ENCODE assay signal across 11 mouse cellular contexts in genomic region chrX:73815072-73815471, GRCm38 (mm10). TPM values are rescaled to one million over a fixed set of nuclear protein-coding genes. Genes with fewer than 3 reads are reported as not detected.
DNase-seq lines count a peak whose midpoint lies in the region; ATAC-seq and TF ChIP-seq lines count a peak whose summit lies in the region.
"Had no signal": no experiment of that assay in that cellular context is flagged by ENCODE, and none has a peak within 500 bp of the region (broad histone marks: within the 10 kb centered on the region; RNA-seq: fewer than 3 reads in every experiment).

No protein-coding gene starts in this region.

- DNase-seq in left cerebral cortex, postnatal 4 days = peak; percentile 27
- no peak for DNase-seq in left cerebral cortex, postnatal 36 days (ENCODE audit: low spot score in 2 of 2)
- peak; percentile 55 for DNase-seq in retina, embryonic 14.5 days (ENCODE audit: low spot score)
- DNase-seq in frontal cortex, postnatal 14 days (ENCODE audit: low spot score in 2 of 2) = no peak
- no peak for DNase-seq in kidney, postnatal 10 days
- no peak for DNase-seq in right cerebral cortex, postnatal 25 days

- intact Hi-C loops in left cerebral cortex, postnatal 4 days (cut with DNase I) = no loop called here
- intact Hi-C loops in left cerebral cortex, postnatal 36 days (cut with DNase I) = no loop called here

- no peaks in the 10 kb centered on the region for H3K36me3 ChIP-seq in embryonic facial prominence, embryonic 13.5 days
- no peaks in the 10 kb centered on the region for H3K36me3 ChIP-seq in intestine, postnatal 0 days (ENCODE audit: control insufficient read depth, insufficient read depth)

- ATAC-seq in embryonic facial prominence, embryonic 13.5 days (ENCODE audit: insufficient number of reproducible peaks, insufficient read depth, low FRiP score, low TSS enrichment, low read depth) = no peak
- ATAC-seq in intestine, postnatal 0 days = no peak
- ATAC-seq: Patski had no signal

- no peak overlapping the region for H3K27ac ChIP-seq in embryonic facial prominence, embryonic 13.5 days
- H3K27ac ChIP-seq in intestine, postnatal 0 days (ENCODE audit: low read depth, low read length) = no peak overlapping the region
- H3K27ac ChIP-seq: macrophage had no signal

- H3K27me3 ChIP-seq in embryonic facial prominence, embryonic 13.5 days = no peaks in the 10 kb centered on the region
- no peaks in the 10 kb centered on the region for H3K27me3 ChIP-seq in intestine, postnatal 0 days (replicated peaks; ENCODE audit: control insufficient read depth, insufficient read depth, low read length)

- H3K4me3 ChIP-seq in embryonic facial prominence, embryonic 13.5 days = peak overlapping the region; percentile 39
- no peak overlapping the region for H3K4me3 ChIP-seq in intestine, postnatal 0 days (ENCODE audit: low read depth, low read length)
- H3K4me3 ChIP-seq: erythroblast, embryonic 14.5 days had no signal

- no peaks in the 10 kb centered on the region for H3K9me3 ChIP-seq in embryonic facial prominence, embryonic 13.5 days
- H3K9me3 ChIP-seq in intestine, postnatal 0 days (ENCODE audit: control insufficient read depth) = no peaks in the 10 kb centered on the region

- no peak for TF ChIP-seq CTCF in intestine, postnatal 0 days (IDR thresholded peaks at IDR 0.05; ENCODE audit: low read depth)

- 20% methylated on average over 14 of the region's 14 CpGs for WGBS in embryonic facial prominence, embryonic 13.5 days
- WGBS in intestine, postnatal 0 days = 26% methylated on average over 14 of the region's 14 CpGs

- H3K4me2 ChIP-seq in embryonic facial prominence, embryonic 13.5 days = peak overlapping the region; percentile 54
- peak overlapping the region; percentile 38 for H3K4me2 ChIP-seq in intestine, postnatal 0 days (replicated peaks; ENCODE audit: low read depth)

- H3K9ac ChIP-seq in embryonic facial prominence, embryonic 13.5 days = peak overlapping the region; percentile 70
- no peak overlapping the region for H3K9ac ChIP-seq in intestine, postnatal 0 days (ENCODE audit: low read depth, low read length)

- H3K4me1 ChIP-seq in embryonic facial prominence, embryonic 13.5 days = no peaks in the 10 kb centered on the region
- H3K4me1 ChIP-seq in intestine, postnatal 0 days (replicated peaks; ENCODE audit: control insufficient read depth, insufficient read depth, low read length) = no peaks in the 10 kb centered on the region

RNA-seq across cellular contexts. Expression of gene Pdzd4, which starts 9.7 kb away (rescaled TPM):
- 100 to 1,000 TPM; 174 to 186 TPM for total RNA-seq in left cerebral cortex, postnatal 4 days (2021)
- total RNA-seq in left cerebral cortex, postnatal 36 days (2021) = 100 to 1,000 TPM; 116 to 121 TPM
- 1.7 and 2.1 TPM in 2 replicates for polyA plus RNA-seq in embryonic facial prominence, embryonic 13.5 days (2015; fragmentation: Nextera tagmentation; extraction: Ambion mirVana)
- polyA plus RNA-seq in intestine, postnatal 0 days (2015; fragmentation: Nextera tagmentation; extraction: Ambion mirVana) = 0.12 and 0.22 TPM in 2 replicates
- polyA plus RNA-seq: erythroblast, embryonic 14.5 days had no signal

RNA-seq across cellular contexts. Expression of gene Ssr4, which starts 28.2 kb away (rescaled TPM):
- 100 to 1,000 TPM; 100 to 104 TPM for total RNA-seq in left cerebral cortex, postnatal 4 days (2021)
- 10 to 100 TPM; 81.2 to 95.9 TPM for total RNA-seq in left cerebral cortex, postnatal 36 days (2021)
- 182 and 192 TPM in 2 replicates for polyA plus RNA-seq in embryonic facial prominence, embryonic 13.5 days (2015; fragmentation: Nextera tagmentation; extraction: Ambion mirVana)
- 299 and 323 TPM in 2 replicates for polyA plus RNA-seq in intestine, postnatal 0 days (2015; fragmentation: Nextera tagmentation; extraction: Ambion mirVana)

RNA-seq across cellular contexts. Expression of gene Idh3g, which starts 28.4 kb away (rescaled TPM):
- total RNA-seq in left cerebral cortex, postnatal 4 days (2021) = 100 to 1,000 TPM; 118 to 127 TPM
- 100 to 1,000 TPM; 179 to 205 TPM for total RNA-seq in left cerebral cortex, postnatal 36 days (2021)
- 204 and 207 TPM in 2 replicates for polyA plus RNA-seq in embryonic facial prominence, embryonic 13.5 days (2015; fragmentation: Nextera tagmentation; extraction: Ambion mirVana)
- polyA plus RNA-seq in intestine, postnatal 0 days (2015; fragmentation: Nextera tagmentation; extraction: Ambion mirVana) = 142 and 145 TPM in 2 replicates

RNA-seq across cellular contexts. Expression of gene Srpk3, which starts 40.9 kb away (rescaled TPM):
- total RNA-seq in left cerebral cortex, postnatal 4 days (2021) = 1 to 10 TPM; 1.0 to 1.1 TPM
- 10 to 100 TPM in 1 of 2 experiments, 1 to 10 TPM in 1; 8.2 to 10.4 TPM for total RNA-seq in left cerebral cortex, postnatal 36 days (2021)
- 3.0 and 3.5 TPM in 2 replicates for polyA plus RNA-seq in embryonic facial prominence, embryonic 13.5 days (2015; fragmentation: Nextera tagmentation; extraction: Ambion mirVana)
- 0.90 and 1.3 TPM in 2 replicates for polyA plus RNA-seq in intestine, postnatal 0 days (2015; fragmentation: Nextera tagmentation; extraction: Ambion mirVana)
- polyA plus RNA-seq: erythroblast, embryonic 14.5 days had no signal

RNA-seq across cellular contexts. Expression of gene Plxnb3, which starts 58.2 kb away (rescaled TPM):
- 1 to 10 TPM; 1.4 to 1.7 TPM for total RNA-seq in left cerebral cortex, postnatal 4 days (2021)
- total RNA-seq in left cerebral cortex, postnatal 36 days (2021) = 10 to 100 TPM in 1 of 2 experiments, 1 to 10 TPM in 1; 9.8 to 10.2 TPM
- polyA plus RNA-seq in embryonic facial prominence, embryonic 13.5 days (2015; fragmentation: Nextera tagmentation; extraction: Ambion mirVana) = 0.41 and 0.46 TPM in 2 replicates
- 0.22 and 0.27 TPM in 2 replicates for polyA plus RNA-seq in intestine, postnatal 0 days (2015; fragmentation: Nextera tagmentation; extraction: Ambion mirVana)
- polyA plus RNA-seq: erythroblast, embryonic 14.5 days had no signal

Comparison
In these comparisons a context has a peak if more than half of its experiments do, and no peak if none do; other contexts are left out.
1. DNase-seq: peak in left cerebral cortex, postnatal 4 days (single experiment) and retina, embryonic 14.5 days (single experiment); none in left cerebral cortex, postnatal 36 days (0 of 2), frontal cortex, postnatal 14 days (0 of 2), kidney, postnatal 10 days (single experiment) and right cerebral cortex, postnatal 25 days (single experiment).